Mouse (Mus musculus) granulocyte monocyte progenitor cell, adult 5-6 weeks (primary cell): ENCODE results near the gene Smyd2. TPM values are rescaled to one million over a fixed set of nuclear protein-coding genes. Genes with fewer than 3 reads are reported as not detected.

ENCODE experiments used
- ATAC-seq: replicated peaks from 2 replicates; pipeline ENCODE4 v1.8.0; 2016; ENCODE audit warnings: mild to moderate bottlenecking, moderate TSS enrichment, inconsistent platforms; ENCODE audit not compliant: poor library complexity, severe bottlenecking
- total RNA-seq, 2 experiments: library from RNA; stranded (forward) in 1 of 2; stranded (reverse) in 1 of 2; fragments of 200-712, 200-1000 nt in 1 of 2; fragments of >200 nt in 1 of 2; fragmentation: Nextera tagmentation in 1 of 2; gene quantifications; 2 replicates each; pipeline ENCODE4 v1.2.3; 2014 to 2017

Gene Smyd2
- total RNA-seq, 2 experiments from 2014 or later = 72.5 to 97.8 TPM

DNA sequence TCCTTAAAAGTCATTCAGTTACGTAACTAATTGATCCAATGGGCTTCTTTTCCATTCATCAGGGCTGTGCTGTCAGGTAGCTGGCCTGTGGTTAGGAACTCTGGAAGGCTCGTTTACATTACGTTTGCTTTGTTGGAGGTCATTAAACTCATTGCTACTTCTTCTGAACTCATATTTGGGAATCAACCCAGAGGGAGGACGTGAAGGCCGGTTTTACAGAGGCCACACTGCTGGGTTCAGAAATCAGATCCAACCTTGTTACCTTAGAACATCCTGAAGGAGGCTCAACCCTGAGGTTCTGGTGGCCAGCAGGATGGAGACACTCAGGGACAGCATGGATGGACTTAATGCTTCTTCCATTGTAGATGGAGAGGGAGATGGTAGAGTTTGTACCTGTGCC, 70.1 kb downstream of the Smyd2 start:
- no peak for ATAC-seq

- ATAC-seq = no peak
Observed at GRCm38 (mm10) chr1:189849550-189849949, 72.6 kb downstream of the Smyd2 start.

DNA sequence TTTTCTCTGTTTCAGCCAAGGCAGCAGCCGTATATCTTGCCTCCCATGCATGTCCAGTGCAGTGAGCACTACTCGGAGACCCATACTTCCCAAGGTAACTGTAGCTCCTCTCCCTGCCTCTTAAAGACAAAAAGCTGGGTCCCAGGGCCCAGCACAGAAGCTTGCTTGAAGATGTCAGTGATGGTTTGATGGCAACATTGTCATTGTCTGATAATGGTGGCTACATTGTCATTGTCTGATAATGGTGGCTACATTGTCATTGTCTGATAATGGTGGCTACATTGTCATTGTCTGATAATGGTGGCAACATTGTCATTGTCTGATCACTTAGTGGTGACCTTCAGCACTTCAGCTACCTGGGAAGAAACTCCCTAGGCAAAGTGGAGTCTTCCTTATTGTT, 75.8 kb downstream of the Smyd2 start:
- no peak for ATAC-seq

GRCm38 (mm10) chr1:189834166-189834565, 88.0 kb downstream of the Smyd2 start:
- no peak for ATAC-seq

DNA sequence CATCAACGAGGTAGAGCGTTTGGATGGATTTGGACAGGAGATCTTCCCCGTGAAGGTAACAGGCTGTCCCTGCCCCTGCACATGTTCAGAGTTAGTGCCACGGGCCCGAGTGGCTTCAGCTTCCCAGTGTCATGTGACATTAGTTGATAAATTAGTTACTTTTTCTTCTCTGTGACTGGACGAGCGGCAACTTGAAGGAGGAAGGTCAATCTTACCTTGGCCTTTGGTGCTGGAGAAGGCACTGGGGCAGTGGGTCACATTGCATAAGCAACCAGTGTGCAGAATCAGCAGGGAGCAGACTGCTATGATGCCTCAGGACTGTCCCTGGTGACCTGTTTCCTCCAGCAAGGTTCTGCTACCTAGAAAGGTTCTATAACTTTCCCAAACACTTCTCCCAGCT, 88.8 kb downstream of the Smyd2 start:
- no peak for ATAC-seq

DNA sequence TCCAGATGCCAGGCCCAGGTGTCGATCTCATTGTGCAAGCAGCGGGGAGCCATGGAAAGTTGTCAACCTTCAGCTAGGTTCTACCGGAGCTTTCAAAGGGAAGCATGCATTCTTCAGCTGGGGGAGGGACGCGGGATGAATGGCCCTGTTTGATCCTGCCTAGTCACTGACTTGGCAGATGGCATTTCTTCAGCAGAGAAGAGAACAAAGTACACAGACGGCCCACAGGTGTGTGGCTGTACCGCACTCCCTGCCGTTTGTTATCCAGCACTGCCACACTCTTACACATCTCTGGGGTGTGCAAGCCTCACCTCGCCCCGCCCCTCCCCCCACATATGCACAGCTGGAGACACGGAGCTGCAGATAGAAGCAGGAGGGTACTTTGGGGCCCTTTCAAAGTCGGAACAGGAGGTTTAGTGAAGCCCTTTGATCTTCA, 91.3 kb downstream of the Smyd2 start:
- no peak for ATAC-seq

Other genes starting within 250 kb of the Smyd2 start
- gene Cenpf, start 234.3 kb downstream of the Smyd2 start, total RNA-seq (2014; fragmentation: Nextera tagmentation) = 8.2 and 25.2 TPM in 2 replicates
- 39.1 and 42.3 TPM in 2 replicates for gene Cenpf, start 234.3 kb downstream of the Smyd2 start, total RNA-seq (2017)
- 0.09 TPM in 1 of 2 replicates, not detected in the other for gene Ptpn14, start 194.1 kb downstream of the Smyd2 start, total RNA-seq (2014; fragmentation: Nextera tagmentation)
- 0.22 and 0.88 TPM in 2 replicates for gene Ptpn14, start 194.1 kb downstream of the Smyd2 start, total RNA-seq (2017)
- not detected in 2 replicates for gene Prox1, start 248.4 kb upstream of the Smyd2 start, total RNA-seq (2014; fragmentation: Nextera tagmentation)
- not detected in 2 replicates for gene Prox1, start 248.4 kb upstream of the Smyd2 start, total RNA-seq (2017)